Comparison of ENCODE assay signal across 24 mouse cellular contexts in genomic region chr3:64831134-64831533, GRCm38 (mm10). TPM values are rescaled to one million over a fixed set of nuclear protein-coding genes. Genes with fewer than 3 reads are reported as not detected.
A peak's percentile ranks its signal among the peaks of the same experiment; 100 is the strongest.
DNase-seq lines count a peak whose midpoint lies in the region; ATAC-seq lines count a peak whose summit lies in the region.
"Had no signal": no experiment of that assay in that cellular context is flagged by ENCODE, and none has a peak within 500 bp of the region (broad histone marks: within the 10 kb centered on the region; RNA-seq: fewer than 3 reads in every experiment).

No protein-coding gene starts in this region.

- no peaks in the 10 kb centered on the region for H3K36me3 ChIP-seq in forebrain, embryonic 12.5 days (replicated peaks)
- no peaks in the 10 kb centered on the region for H3K36me3 ChIP-seq in forebrain, embryonic 15.5 days
- no peaks in the 10 kb centered on the region for H3K36me3 ChIP-seq in neural tube, embryonic 12.5 days
- H3K36me3 ChIP-seq: embryonic facial prominence, embryonic 13.5 days; heart, embryonic 13.5 days; hindbrain, embryonic 12.5 days had no signal

- 23% methylated on average over 1 of the region's 1 CpGs for WGBS in forebrain, embryonic 12.5 days
- 17% methylated on average over 1 of the region's 1 CpGs for WGBS in forebrain, embryonic 15.5 days
- 35% methylated on average over 1 of the region's 1 CpGs for WGBS in neural tube, embryonic 12.5 days

- no peaks in the 10 kb centered on the region for H3K27me3 ChIP-seq in forebrain, embryonic 12.5 days
- no peaks in the 10 kb centered on the region for H3K27me3 ChIP-seq in forebrain, embryonic 15.5 days
- no peaks in the 10 kb centered on the region for H3K27me3 ChIP-seq in neural tube, embryonic 12.5 days (replicated peaks)
- H3K27me3 ChIP-seq: embryonic facial prominence, embryonic 13.5 days; forebrain, embryonic 13.5 days; heart, embryonic 13.5 days; hindbrain, embryonic 12.5 days had no signal

- no peak for DNase-seq in neural tube, embryonic 10.5 days (ENCODE audit: extremely low spot score, low spot score)
- DNase-seq in mesoderm, embryonic 11.5 days (ENCODE audit: low read depth, low spot score): peak; percentile 48
- no peak for DNase-seq in frontal cortex, postnatal 36 days (ENCODE audit: low spot score in 2 of 2)
- DNase-seq: adrenal gland, adult 2 months; adrenal gland, postnatal 36 days; cerebellum, adult 11 months; cerebellum, adult 8-10 months; cerebellum, postnatal 25 days; gastrocnemius, postnatal 36 days; heart, adult 11 months; heart, postnatal 36 days; kidney, adult 11 months had no signal

- no peaks in the 10 kb centered on the region for H3K9me3 ChIP-seq in forebrain, embryonic 12.5 days
- no peaks in the 10 kb centered on the region for H3K9me3 ChIP-seq in forebrain, embryonic 15.5 days
- H3K9me3 ChIP-seq in neural tube, embryonic 12.5 days: no peaks in the 10 kb centered on the region
- H3K9me3 ChIP-seq: embryonic facial prominence, embryonic 13.5 days; forebrain, embryonic 13.5 days; heart, embryonic 13.5 days; hindbrain, embryonic 12.5 days had no signal

- ATAC-seq in forebrain, embryonic 12.5 days (ENCODE audit: low FRiP score): peak; percentile 41; the same call in 1 of the 2 replicates
- ATAC-seq in forebrain, embryonic 15.5 days (replicated peaks): no peak
- peak; percentile 88 for ATAC-seq in neural tube, embryonic 12.5 days (ENCODE audit: low FRiP score, low read depth)
- ATAC-seq: forebrain, embryonic 13.5 days; hindbrain, embryonic 16.5 days had no signal

- H3K4me1 ChIP-seq in forebrain, embryonic 12.5 days: peaks cover 2% of the 10 kb centered on the region; the same call in 1 of the 2 replicates
- no peaks in the 10 kb centered on the region for H3K4me1 ChIP-seq in forebrain, embryonic 15.5 days
- 0 out of 2 replicates have a peak, but pooled peaks cover 4% of the 10 kb centered on the region for H3K4me1 ChIP-seq in neural tube, embryonic 12.5 days
- H3K4me1 ChIP-seq: embryonic facial prominence, embryonic 13.5 days; heart, embryonic 13.5 days; hindbrain, embryonic 12.5 days had no signal

- H3K27ac ChIP-seq in forebrain, embryonic 12.5 days: no peak overlapping the region
- H3K27ac ChIP-seq in forebrain, embryonic 15.5 days (replicated peaks): no peak overlapping the region
- H3K27ac ChIP-seq in neural tube, embryonic 12.5 days: no peak overlapping the region
- H3K27ac ChIP-seq: embryonic facial prominence, embryonic 13.5 days; forebrain, embryonic 13.5 days; heart, embryonic 13.5 days; hindbrain, embryonic 12.5 days had no signal

- H3K4me2 ChIP-seq in forebrain, embryonic 12.5 days: no peak overlapping the region
- H3K4me2 ChIP-seq in forebrain, embryonic 15.5 days (replicated peaks): no peak overlapping the region
- no peak overlapping the region for H3K4me2 ChIP-seq in neural tube, embryonic 12.5 days (replicated peaks)
- H3K4me2 ChIP-seq: embryonic facial prominence, embryonic 13.5 days; forebrain, embryonic 13.5 days; heart, embryonic 13.5 days; hindbrain, embryonic 12.5 days had no signal

- no peak overlapping the region for H3K4me3 ChIP-seq in forebrain, embryonic 12.5 days (replicated peaks)
- no peak overlapping the region for H3K4me3 ChIP-seq in forebrain, embryonic 15.5 days
- H3K4me3 ChIP-seq in neural tube, embryonic 12.5 days: no peak overlapping the region
- H3K4me3 ChIP-seq: embryonic facial prominence, embryonic 13.5 days; erythroblast, embryonic 14.5 days; forebrain, embryonic 13.5 days; heart, embryonic 13.5 days; hindbrain, embryonic 12.5 days had no signal

- no peak overlapping the region for H3K9ac ChIP-seq in forebrain, embryonic 12.5 days
- no peak overlapping the region for H3K9ac ChIP-seq in forebrain, embryonic 15.5 days (replicated peaks)
- no peak overlapping the region for H3K9ac ChIP-seq in neural tube, embryonic 12.5 days
- H3K9ac ChIP-seq: embryonic facial prominence, embryonic 13.5 days; forebrain, embryonic 13.5 days; heart, embryonic 13.5 days; hindbrain, embryonic 12.5 days had no signal

RNA-seq across cellular contexts. Expression of gene Vmn2r7, which starts 13.4 kb away (rescaled TPM):
- polyA plus RNA-seq in forebrain, embryonic 12.5 days (2016; fragmentation: Nextera tagmentation; extraction: Ambion mirVana): not detected in 2 replicates
- polyA plus RNA-seq in forebrain, embryonic 15.5 days (2015; fragmentation: Nextera tagmentation; extraction: Ambion mirVana): not detected in 2 replicates
- not detected in 2 replicates for polyA plus RNA-seq in neural tube, embryonic 12.5 days (2016; fragmentation: Nextera tagmentation; extraction: Ambion mirVana)
- polyA plus RNA-seq: adrenal gland, adult 2 months; brain, embryonic 14.5 days; embryonic facial prominence, embryonic 13.5 days; erythroblast, embryonic 14.5 days; forebrain, embryonic 13.5 days; heart, embryonic 13.5 days; heart, postnatal 0 days; hindbrain, embryonic 12.5 days; hindbrain, embryonic 16.5 days; intestine, embryonic 14.5 days had no signal
